Mouse (Mus musculus) limb, embryonic 11.5 days (tissue): ENCODE measurements at regions not wholly inside any gene's neighbourhood (a gene's known extent, or its start where the extent isn't known, plus 50 kb on each side); places are given as distances from the start of the nearest gene placed in this dataset.
A peak's percentile ranks its signal among the peaks of the same experiment; 100 is the strongest.

Source experiments
- ATAC-seq: fragments of 200-750 bp; cut with Nextera tagmentation; 2 replicates; pipeline ENCODE4 v1.8.0; 2017; ENCODE audit warnings: low read depth; ENCODE audit not compliant: insufficient number of reproducible peaks, low FRiP score, low TSS enrichment
- DNase-seq: peaks from one replicate; pipeline ENCODE4 v3.0.0-alpha.2; 2015; ENCODE audit warnings: low spot score
- H3K27ac ChIP-seq: fragments of 300-500 bp; sonication (generic); replicated peaks from 2 replicates; pipeline ENCODE4 v1.5.1; 2014; ENCODE audit warnings: low read depth, mild to moderate bottlenecking, low read length
- H3K27me3 ChIP-seq: fragments of 300-500 bp; sonication (generic); 2 replicates; pipeline ENCODE4 v1.6.1; 2014; ENCODE audit warnings: mild to moderate bottlenecking, low read length, mixed read lengths; ENCODE audit not compliant: control insufficient read depth, insufficient read depth
- H3K36me3 ChIP-seq: fragments of 300-500 bp; sonication (generic); 2 replicates; pipeline ENCODE4 v1.6.1; 2014; ENCODE audit warnings: mild to moderate bottlenecking, low read length, moderate library complexity, mixed read lengths; ENCODE audit not compliant: control insufficient read depth, insufficient read depth
- H3K4me1 ChIP-seq: fragments of 300-500 bp; sonication (generic); 2 replicates; pipeline ENCODE4 v1.6.1; 2014; ENCODE audit warnings: low read length, mixed read lengths; ENCODE audit not compliant: control insufficient read depth, insufficient read depth
- H3K4me2 ChIP-seq: fragments of 300-500 bp; sonication (generic); 2 replicates; pipeline ENCODE4 v1.6.1; 2014; ENCODE audit warnings: low read depth, mild to moderate bottlenecking, moderate library complexity; ENCODE audit not compliant: severe bottlenecking
- H3K4me3 ChIP-seq: fragments of 300-500 bp; sonication (generic); 2 replicates; pipeline ENCODE4 v1.5.1; 2014; ENCODE audit warnings: low read depth, low read length
- H3K9ac ChIP-seq: fragments of 300-500 bp; sonication (generic); 2 replicates; pipeline ENCODE4 v1.6.1; 2014; ENCODE audit warnings: mild to moderate bottlenecking, low read length
- H3K9me3 ChIP-seq: fragments of 300-500 bp; sonication (generic); 2 replicates; pipeline ENCODE4 v1.6.1; 2016; ENCODE audit warnings: low read length; ENCODE audit not compliant: control insufficient read depth
- WGBS: fragments of 180-500 bp; shearing (Covaris S2); extraction: QIAGEN DNeasy Blood & Tissue Kit; methylation state at CpG from one replicate; pipeline ENCODE4 v1.1.7; 2014; 5-methylcytosine and 5-hydroxymethylcytosine counted together

GRCm38 (mm10) chr17:41990804-41991203 lies 324.9 kb upstream of the Ptchd4 start:
- Histone ChIP-seq H3K27ac (no peak overlapping the region), H3K4me3 (no peak overlapping the region), H3K4me1 (no peaks in the 10 kb centered on the region), H3K36me3 (no peaks in the 10 kb centered on the region), H3K27me3 (no peaks in the 10 kb centered on the region), H3K9ac (no peak overlapping the region), H3K9me3 (no peaks in the 10 kb centered on the region), H3K4me2 (no peak overlapping the region)
- ATAC-seq (no peak), DNase-seq (no peak)
- WGBS, result 83% methylated on average over 9 of the region's 9 CpGs

- ATAC-seq (no peak), DNase-seq (no peak)
- no peaks in the 10 kb centered on the region for H3K27me3 ChIP-seq
- H3K4me3 ChIP-seq, result no peak overlapping the region
- H3K4me1 ChIP-seq, result no peaks in the 10 kb centered on the region
- H3K4me2 ChIP-seq, result no peak overlapping the region
- H3K36me3 ChIP-seq, result no peaks in the 10 kb centered on the region
- H3K27ac ChIP-seq, result no peak overlapping the region
- no peak overlapping the region for H3K9ac ChIP-seq
- H3K9me3 ChIP-seq, result no peaks in the 10 kb centered on the region
These were observed 307.3 kb upstream of the Ptchd4 start for GRCm38 (mm10) chr17:42008415-42008814.

GRCm38 (mm10) chr17:42024295-42024694 lies 291.5 kb upstream of the Ptchd4 start:
- 81% methylated on average over 2 of the region's 2 CpGs for WGBS
- Histone ChIP-seq H3K27me3 (no peaks in the 10 kb centered on the region), H3K27ac (no peak overlapping the region), H3K9ac (no peak overlapping the region), H3K36me3 (no peaks in the 10 kb centered on the region), H3K4me2 (no peak overlapping the region), H3K4me3 (no peak overlapping the region), H3K4me1 (no peaks in the 10 kb centered on the region), H3K9me3 (no peaks in the 10 kb centered on the region)
- no peak for DNase-seq
- ATAC-seq, result no peak

GRCm38 (mm10) chr17:42027253-42027652 lies 288.5 kb upstream of the Ptchd4 start:
- no peak overlapping the region for H3K27ac ChIP-seq
- H3K9me3 ChIP-seq, result no peaks in the 10 kb centered on the region
- H3K9ac ChIP-seq, result no peak overlapping the region
- no peak for ATAC-seq
- H3K27me3 ChIP-seq, result no peaks in the 10 kb centered on the region
- no peaks in the 10 kb centered on the region for H3K4me1 ChIP-seq
- no peaks in the 10 kb centered on the region for H3K36me3 ChIP-seq
- no peak overlapping the region for H3K4me3 ChIP-seq
- DNase-seq, result no peak
- H3K4me2 ChIP-seq, result no peak overlapping the region

GRCm38 (mm10) chr17:42029452-42029851 lies 286.3 kb upstream of the Ptchd4 start:
- Histone ChIP-seq H3K4me2 (no peak overlapping the region), H3K36me3 (no peaks in the 10 kb centered on the region), H3K27me3 (no peaks in the 10 kb centered on the region), H3K4me1 (no peaks in the 10 kb centered on the region), H3K9me3 (no peaks in the 10 kb centered on the region), H3K9ac (no peak overlapping the region), H3K4me3 (no peak overlapping the region), H3K27ac (no peak overlapping the region)
- ATAC-seq (no peak), DNase-seq (no peak)
- WGBS, result 59% methylated on average over 3 of the region's 3 CpGs

- WGBS, result 97% methylated on average over 2 of the region's 2 CpGs
- ATAC-seq, result no peak
- DNase-seq, result no peak
These were observed 278.7 kb upstream of the Ptchd4 start for GRCm38 (mm10) chr17:42037089-42037488.

GRCm38 (mm10) chr17:42049779-42050515 lies 265.8 kb upstream of the Ptchd4 start:
- no peak for DNase-seq

More at GRCm38 (mm10) chr17:42037089-42037488, 278.7 kb upstream of the Ptchd4 start:
- no peak overlapping the region for H3K27ac ChIP-seq
- H3K36me3 ChIP-seq, result no peaks in the 10 kb centered on the region
- no peaks in the 10 kb centered on the region for H3K27me3 ChIP-seq
- H3K9ac ChIP-seq, result no peak overlapping the region
- no peak overlapping the region for H3K4me3 ChIP-seq
- no peak overlapping the region for H3K4me2 ChIP-seq
- H3K4me1 ChIP-seq, result no peaks in the 10 kb centered on the region
- no peaks in the 10 kb centered on the region for H3K9me3 ChIP-seq

GRCm38 (mm10) chr17:42090764-42091452 lies 224.8 kb upstream of the Ptchd4 start:
- H3K4me3 ChIP-seq, result no peak overlapping the region
- DNase-seq, result no peak
- no peak overlapping the region for H3K4me2 ChIP-seq
- WGBS, result 86% methylated on average over 2 of the region's 2 CpGs
- no peaks in the 10 kb centered on the region for H3K4me1 ChIP-seq
- no peak overlapping the region for H3K27ac ChIP-seq
- no peak overlapping the region for H3K9ac ChIP-seq
- no peaks in the 10 kb centered on the region for H3K27me3 ChIP-seq
- no peak for ATAC-seq
- no peaks in the 10 kb centered on the region for H3K9me3 ChIP-seq
- no peaks in the 10 kb centered on the region for H3K36me3 ChIP-seq

More at GRCm38 (mm10) chr17:42049779-42050515, 265.8 kb upstream of the Ptchd4 start:
- H3K36me3 ChIP-seq, result no peaks in the 10 kb centered on the region
- H3K27me3 ChIP-seq, result no peaks in the 10 kb centered on the region
- H3K4me2 ChIP-seq, result no peak overlapping the region
- WGBS, result 82% methylated on average over 5 of the region's 5 CpGs
- peak; percentile 39; the same call in 1 of the 2 replicates for ATAC-seq
- no peak overlapping the region for H3K9ac ChIP-seq
- H3K4me3 ChIP-seq, result no peak overlapping the region
- no peak overlapping the region for H3K27ac ChIP-seq
- H3K4me1 ChIP-seq, result no peaks in the 10 kb centered on the region
- no peaks in the 10 kb centered on the region for H3K9me3 ChIP-seq
